Mouse (Mus musculus) hindbrain, embryonic 16.5 days (tissue): Measurements from ENCODE around the gene Ythdf2. TPM values are rescaled to one million over a fixed set of nuclear protein-coding genes. Genes with fewer than 3 reads are reported as not detected.

Source experiments
- ATAC-seq: fragments of 200-750 bp; cut with Nextera tagmentation; 2 replicates; pipeline ENCODE4 v1.8.0; 2017; ENCODE audit warnings: moderate TSS enrichment, moderate library complexity
- H3K27ac ChIP-seq: fragments of 300-500 bp; sonication (generic); 2 replicates; pipeline ENCODE4 v1.5.1; 2014; ENCODE audit warnings: low read depth, mild to moderate bottlenecking, control low read depth, low read length, moderate library complexity
- H3K27me3 ChIP-seq: fragments of 300-500 bp; sonication (generic); replicated peaks from 2 replicates; pipeline ENCODE4 v1.6.1; 2014; ENCODE audit warnings: low read length; ENCODE audit not compliant: control insufficient read depth, insufficient read depth
- H3K36me3 ChIP-seq: fragments of 300-500 bp; sonication (generic); 2 replicates; pipeline ENCODE4 v1.6.1; 2014; ENCODE audit warnings: mild to moderate bottlenecking, low read length, moderate library complexity, mixed read lengths; ENCODE audit not compliant: control insufficient read depth, insufficient read depth
- H3K4me1 ChIP-seq: fragments of 300-500 bp; sonication (generic); 2 replicates; pipeline ENCODE4 v1.6.1; 2014; ENCODE audit warnings: low read depth, low read length; ENCODE audit not compliant: control insufficient read depth, insufficient read depth
- H3K4me2 ChIP-seq: fragments of 300-500 bp; sonication (generic); 2 replicates; pipeline ENCODE4 v1.6.1; 2014; ENCODE audit warnings: mild to moderate bottlenecking, low read length, control low read depth, moderate library complexity
- H3K4me3 ChIP-seq: fragments of 300-500 bp; sonication (generic); 2 replicates; pipeline ENCODE4 v1.5.1; 2014; ENCODE audit warnings: mild to moderate bottlenecking, low read length, control low read depth, moderate library complexity
- H3K9ac ChIP-seq: fragments of 300-500 bp; sonication (generic); 2 replicates; pipeline ENCODE4 v1.6.1; 2014; ENCODE audit warnings: low read depth, mild to moderate bottlenecking, control low read depth, low read length, moderate library complexity
- H3K9me3 ChIP-seq: fragments of 300-500 bp; sonication (generic); 2 replicates; pipeline ENCODE4 v1.6.1; 2014; ENCODE audit warnings: mild to moderate bottlenecking, low read length, moderate library complexity; ENCODE audit not compliant: control insufficient read depth
- WGBS: fragments of 180-500 bp; shearing (Covaris S2); extraction: QIAGEN DNeasy Blood & Tissue Kit; methylation state at CpG from one replicate; pipeline ENCODE4 v1.1.7; 2014; 5-methylcytosine and 5-hydroxymethylcytosine counted together
- polyA plus RNA-seq: library from polyadenylated mRNA; unstranded; fragments of >200 nt; fragmentation: Nextera tagmentation; extraction: Ambion mirVana; gene quantifications from 2 replicates; pipeline ENCODE4 v1.2.1, GENCODE M21; 2015

The Ythdf2 gene
- polyA plus RNA-seq, 1 experiment from 2014 or later, result 92.7 TPM

GRCm38 (mm10) chr4:132187826-132188401 lies 24.2 kb downstream of the Ythdf2 start:
- H3K4me3 ChIP-seq, result no peak overlapping the region
- 96% methylated on average over 2 of the region's 2 CpGs for WGBS
- H3K9ac ChIP-seq, result no peak overlapping the region
- no peaks in the 10 kb centered on the region for H3K4me1 ChIP-seq
- no peak overlapping the region for H3K4me2 ChIP-seq
- H3K27me3 ChIP-seq, result no peaks in the 10 kb centered on the region
- H3K36me3 ChIP-seq, result peaks cover 7% of the 10 kb centered on the region; the same call in 1 of the 2 replicates
- H3K27ac ChIP-seq, result no peak overlapping the region
- no peak for ATAC-seq
- no peaks in the 10 kb centered on the region for H3K9me3 ChIP-seq

DNA sequence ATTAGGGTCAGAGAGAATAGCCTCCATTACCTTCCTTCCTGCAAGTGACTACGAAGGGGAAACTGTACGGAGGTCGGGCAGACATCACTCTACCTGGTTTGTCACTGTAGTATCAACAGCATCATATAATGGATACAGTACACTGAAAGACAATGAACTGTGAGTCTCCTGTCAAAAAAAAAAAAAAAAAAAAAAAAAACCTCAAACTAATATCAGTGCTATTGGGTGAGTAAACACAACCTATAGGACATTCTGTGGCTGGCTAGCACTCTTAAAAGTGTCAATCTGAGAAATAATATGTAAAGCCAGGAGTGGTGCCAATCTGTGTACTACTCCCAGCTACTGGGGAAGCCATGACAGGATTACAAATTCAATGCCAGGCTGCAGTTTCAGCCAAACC lies 28.9 kb downstream of the Ythdf2 start:
- H3K27me3 ChIP-seq, result no peaks in the 10 kb centered on the region
- no peaks in the 10 kb centered on the region for H3K4me1 ChIP-seq
- H3K4me3 ChIP-seq, result no peak overlapping the region
- no peak overlapping the region for H3K9ac ChIP-seq
- no peaks in the 10 kb centered on the region for H3K9me3 ChIP-seq
- peaks cover 7% of the 10 kb centered on the region; the same call in 1 of the 2 replicates for H3K36me3 ChIP-seq
- no peak overlapping the region for H3K4me2 ChIP-seq
- 97% methylated on average over 3 of the region's 3 CpGs for WGBS
- no peak overlapping the region for H3K27ac ChIP-seq
- no peak for ATAC-seq

DNA sequence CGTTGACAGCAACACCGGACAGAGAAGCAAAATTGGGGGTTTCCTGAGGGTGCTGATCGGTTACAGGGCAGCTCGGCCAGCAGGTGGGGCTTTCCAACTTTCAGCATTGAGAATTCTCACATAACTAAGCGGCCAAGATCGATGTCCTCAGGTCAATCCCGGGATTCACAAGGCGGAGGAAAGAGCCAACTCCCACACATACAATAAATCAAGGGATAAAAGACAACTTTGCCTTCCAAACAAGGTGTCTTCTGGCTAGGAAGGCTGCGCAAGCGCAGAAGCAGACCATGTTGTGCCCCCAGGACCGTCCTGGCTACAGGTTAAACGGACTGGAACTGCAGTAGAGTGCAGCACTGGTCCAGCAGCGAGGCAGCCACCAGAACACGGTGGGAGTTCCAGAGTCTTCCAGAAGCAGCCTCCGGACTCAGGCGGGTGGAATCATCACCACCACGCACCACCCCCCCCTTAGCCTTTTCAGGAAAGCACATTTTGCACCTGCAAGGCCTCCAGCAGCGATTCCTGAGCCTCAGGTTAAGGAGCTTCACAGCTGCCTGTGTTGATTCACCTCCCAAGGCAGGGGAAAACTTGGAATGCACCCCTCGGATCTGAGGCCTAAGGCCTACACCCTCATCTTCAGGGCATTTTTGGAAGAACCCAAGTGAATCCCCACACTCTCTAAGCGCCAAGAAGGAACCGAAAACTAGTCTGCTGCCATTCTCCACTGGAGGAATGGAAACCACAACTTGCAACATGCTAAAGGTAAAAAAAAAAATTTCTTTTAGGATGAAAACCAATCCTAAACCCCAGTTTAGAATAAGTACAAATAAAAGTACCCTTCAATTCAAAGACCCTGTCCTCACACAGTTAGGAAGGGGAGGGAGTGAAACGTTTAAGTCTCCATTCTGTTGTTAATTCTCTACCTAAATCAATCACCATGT lies 30.1 kb downstream of the Ythdf2 start:
- peaks cover 7% of the 10 kb centered on the region; the same call in 1 of the 2 replicates for H3K36me3 ChIP-seq
- H3K9ac ChIP-seq, result no peak overlapping the region
- ATAC-seq, result no peak
- H3K4me2 ChIP-seq, result no peak overlapping the region
- H3K4me3 ChIP-seq, result no peak overlapping the region
- no peak overlapping the region for H3K27ac ChIP-seq
- no peaks in the 10 kb centered on the region for H3K27me3 ChIP-seq
- no peaks in the 10 kb centered on the region for H3K9me3 ChIP-seq
- 69% methylated on average over 22 of the region's 22 CpGs for WGBS
- no peaks in the 10 kb centered on the region for H3K4me1 ChIP-seq

DNA sequence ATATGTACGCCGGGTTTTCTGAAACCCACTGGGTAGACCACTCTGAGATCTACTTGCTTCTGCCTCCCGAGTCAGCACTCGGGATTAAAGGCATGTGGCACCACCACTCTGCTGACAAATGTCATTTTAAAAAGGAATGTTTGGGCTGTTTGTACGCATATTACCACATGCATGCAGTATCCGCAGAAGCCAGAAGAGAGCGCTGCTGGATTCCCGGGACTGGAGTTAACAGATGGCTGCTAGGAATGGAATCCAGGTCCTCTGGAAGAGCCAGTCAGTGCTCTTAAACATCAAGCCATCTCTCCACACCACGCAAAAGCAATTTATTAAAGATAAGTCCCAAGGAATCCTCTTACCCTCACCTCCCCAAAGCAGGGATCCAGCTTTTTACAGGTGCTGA lies 31.4 kb downstream of the Ythdf2 start:
- Histone ChIP-seq H3K9me3 (no peaks in the 10 kb centered on the region), H3K36me3 (peaks cover 5% of the 10 kb centered on the region; the same call in 1 of the 2 replicates), H3K27me3 (no peaks in the 10 kb centered on the region), H3K9ac (no peak overlapping the region), H3K27ac (no peak overlapping the region), H3K4me1 (no peaks in the 10 kb centered on the region), H3K4me3 (no peak overlapping the region), H3K4me2 (no peak overlapping the region)
- no peak for ATAC-seq
- WGBS, result 74% methylated on average over 9 of the region's 9 CpGs

GRCm38 (mm10) chr4:132178630-132179059 lies 33.5 kb downstream of the Ythdf2 start:
- H3K4me3 ChIP-seq, result no peak overlapping the region
- peak; percentile 85 for ATAC-seq
- 5% methylated on average over 10 of the region's 10 CpGs for WGBS

DNA sequence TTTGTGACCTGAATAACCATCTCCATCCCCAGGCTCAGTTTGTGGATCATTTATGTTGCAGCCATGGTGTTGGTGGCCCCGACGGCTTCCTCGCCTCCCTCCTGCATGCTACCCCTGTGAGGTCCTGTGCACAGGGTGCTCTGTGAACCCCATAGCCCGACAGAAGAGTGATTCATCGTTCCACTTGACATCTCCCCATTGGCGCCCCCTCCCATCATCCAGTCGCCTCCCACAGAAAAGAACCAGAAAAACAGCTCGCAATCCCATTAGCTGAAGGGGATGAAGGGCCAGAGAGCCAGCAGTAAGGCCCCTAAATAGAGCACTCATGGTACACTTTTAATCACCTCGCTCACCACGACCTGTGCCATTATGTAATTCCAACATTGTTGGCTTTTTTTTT lies 35.6 kb downstream of the Ythdf2 start:
- Histone ChIP-seq H3K36me3 (no peaks in the 10 kb centered on the region), H3K27me3 (no peaks in the 10 kb centered on the region), H3K9me3 (no peaks in the 10 kb centered on the region), H3K9ac (no peak overlapping the region), H3K4me2 (no peak overlapping the region), H3K4me1 (no peaks in the 10 kb centered on the region), H3K27ac (no peak overlapping the region), H3K4me3 (no peak overlapping the region)
- 56% methylated on average over 10 of the region's 10 CpGs for WGBS
- ATAC-seq, result no peak

More at GRCm38 (mm10) chr4:132178630-132179059, 33.5 kb downstream of the Ythdf2 start:
- Histone ChIP-seq H3K36me3 (no peaks in the 10 kb centered on the region), H3K4me1 (no peaks in the 10 kb centered on the region), H3K27ac (no peak overlapping the region), H3K4me2 (no peak overlapping the region), H3K9me3 (no peaks in the 10 kb centered on the region), H3K27me3 (no peaks in the 10 kb centered on the region), H3K9ac (no peak overlapping the region)

- Histone ChIP-seq H3K9me3 (no peaks in the 10 kb centered on the region), H3K4me2 (no peak overlapping the region), H3K27ac (no peak overlapping the region), H3K27me3 (no peaks in the 10 kb centered on the region), H3K36me3 (no peaks in the 10 kb centered on the region), H3K4me1 (peaks cover 3% of the 10 kb centered on the region), H3K9ac (no peak overlapping the region), H3K4me3 (no peak overlapping the region)
- ATAC-seq, result no peak
- WGBS, result 21% methylated on average over 7 of the region's 7 CpGs
Observed at GRCm38 (mm10) chr4:132170891-132171290, 41.2 kb downstream of the Ythdf2 start.

GRCm38 (mm10) chr4:132169761-132170160 lies 42.3 kb downstream of the Ythdf2 start:
- Histone ChIP-seq H3K36me3 (no peaks in the 10 kb centered on the region), H3K9ac (no peak overlapping the region), H3K4me2 (no peak overlapping the region), H3K4me1 (peaks cover 6% of the 10 kb centered on the region), H3K4me3 (no peak overlapping the region), H3K27me3 (no peaks in the 10 kb centered on the region), H3K27ac (no peak overlapping the region), H3K9me3 (no peaks in the 10 kb centered on the region)
- no peak for ATAC-seq
- WGBS, result 84% methylated on average over 5 of the region's 5 CpGs

- Histone ChIP-seq H3K4me3 (no peak overlapping the region), H3K9ac (no peak overlapping the region), H3K9me3 (no peaks in the 10 kb centered on the region), H3K27ac (no peak overlapping the region), H3K4me1 (peaks cover 6% of the 10 kb centered on the region), H3K36me3 (no peaks in the 10 kb centered on the region), H3K27me3 (no peaks in the 10 kb centered on the region), H3K4me2 (no peak overlapping the region)
- no peak for ATAC-seq
- 93% methylated on average over 3 of the region's 3 CpGs for WGBS
Observed at GRCm38 (mm10) chr4:132169271-132169670, 42.8 kb downstream of the Ythdf2 start.
